Mouse (Mus musculus) kidney, postnatal 0 days (tissue): ENCODE measurements at regions not wholly inside any gene's neighbourhood (a gene's known extent, or its start where the extent isn't known, plus 50 kb on each side); places are given as distances from the start of the nearest gene placed in this dataset.

Source experiments
- ATAC-seq: fragments of 200-750 bp; cut with Nextera tagmentation; replicated peaks from 2 replicates; pipeline ENCODE4 v1.8.0; 2017; ENCODE audit warnings: low read depth, moderate number of reproducible peaks, moderate TSS enrichment, moderate library complexity; ENCODE audit not compliant: low FRiP score
- DNase-seq: peaks from one replicate; pipeline ENCODE4 v3.0.0-alpha.2; 2016; ENCODE audit warnings: low spot score
- H3K27ac ChIP-seq: fragments of 300-500 bp; sonication (generic); 2 replicates; pipeline ENCODE4 v1.5.1; 2014; ENCODE audit warnings: mild to moderate bottlenecking
- H3K27me3 ChIP-seq: fragments of 300-500 bp; sonication (generic); 2 replicates; pipeline ENCODE4 v1.6.1; 2014; ENCODE audit warnings: low read length, mixed read lengths; ENCODE audit not compliant: insufficient read depth
- H3K36me3 ChIP-seq: fragments of 300-500 bp; sonication (generic); 2 replicates; pipeline ENCODE4 v1.6.1; 2014; ENCODE audit warnings: low read length, mixed read lengths; ENCODE audit not compliant: insufficient read depth
- H3K4me1 ChIP-seq: fragments of 300-500 bp; sonication (generic); replicated peaks from 2 replicates; pipeline ENCODE4 v1.6.1; 2014; ENCODE audit warnings: antibody characterized with exemption, low read length, mixed read lengths; ENCODE audit not compliant: insufficient read depth
- H3K4me2 ChIP-seq: fragments of 300-500 bp; sonication (generic); 2 replicates; pipeline ENCODE4 v1.6.1; 2014; ENCODE audit warnings: mild to moderate bottlenecking, low read length, moderate library complexity, mixed read lengths
- H3K4me3 ChIP-seq: fragments of 300-500 bp; sonication (generic); replicated peaks from 2 replicates; pipeline ENCODE4 v1.5.1; 2014; ENCODE audit warnings: low read depth, low read length
- H3K9ac ChIP-seq: fragments of 300-500 bp; sonication (generic); 2 replicates; pipeline ENCODE4 v1.6.1; 2014; ENCODE audit warnings: low read depth, low read length
- H3K9me3 ChIP-seq: fragments of 300-500 bp; sonication (generic); replicated peaks from 2 replicates; pipeline ENCODE4 v1.6.1; 2016; ENCODE audit warnings: low read length, inconsistent platforms, mixed read lengths
- CTCF ChIP-seq: IDR thresholded peaks from 2 replicates; pipeline ENCODE4 v1.5.1; 2016; ENCODE audit warnings: antibody characterized with exemption, low read depth, mild to moderate bottlenecking, moderate library complexity
- WGBS: fragments of 180-500 bp; shearing (Covaris S2); extraction: QIAGEN DNeasy Blood & Tissue Kit; methylation state at CpG from one replicate; pipeline ENCODE4 v1.1.7; 2014; 5-methylcytosine and 5-hydroxymethylcytosine counted together

DNA sequence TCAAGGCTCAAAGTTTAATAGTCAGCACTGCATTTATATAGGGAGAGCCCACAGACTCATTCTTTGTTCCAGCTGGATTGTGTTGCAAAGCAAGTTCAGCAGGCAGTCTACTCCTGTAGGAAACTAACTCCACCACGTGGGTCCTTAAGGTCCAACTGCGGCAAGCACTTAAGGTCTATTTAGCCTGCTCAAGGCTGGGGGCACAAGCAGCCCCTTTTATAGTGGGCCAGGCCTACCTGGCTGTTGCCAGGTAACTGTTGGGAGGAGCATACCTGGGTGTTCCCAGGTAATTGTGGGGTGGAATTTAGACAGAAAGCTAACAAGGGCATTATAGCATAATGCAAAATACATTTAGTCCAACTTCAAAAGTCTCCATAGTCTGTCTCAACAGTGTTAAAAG, 126.5 kb downstream of the Emp1 start:
- no peaks in the 10 kb centered on the region for H3K36me3 ChIP-seq
- DNase-seq: no peak
- H3K4me2 ChIP-seq: no peak overlapping the region
- H3K27ac ChIP-seq: no peak overlapping the region
- ATAC-seq: no peak
- 52% methylated on average over 2 of the region's 2 CpGs for WGBS
- no peaks in the 10 kb centered on the region for H3K9me3 ChIP-seq
- H3K27me3 ChIP-seq: no peaks in the 10 kb centered on the region
- no peaks in the 10 kb centered on the region for H3K4me1 ChIP-seq
- no peak for TF ChIP-seq CTCF
- no peak overlapping the region for H3K9ac ChIP-seq
- no peak overlapping the region for H3K4me3 ChIP-seq

- TF ChIP-seq CTCF: no peak
- WGBS: 82% methylated on average over 1 of the region's 1 CpGs
- ATAC-seq (no peak), DNase-seq (no peak)
- H3K4me3 ChIP-seq: no peak overlapping the region
- H3K27ac ChIP-seq: no peak overlapping the region
- no peak overlapping the region for H3K4me2 ChIP-seq
- H3K9me3 ChIP-seq: no peaks in the 10 kb centered on the region
- H3K9ac ChIP-seq: no peak overlapping the region
- no peaks in the 10 kb centered on the region for H3K27me3 ChIP-seq
- H3K4me1 ChIP-seq: no peaks in the 10 kb centered on the region
- H3K36me3 ChIP-seq: no peaks in the 10 kb centered on the region
Observed at GRCm38 (mm10) chr6:135493983-135494382, 131.6 kb downstream of the Emp1 start.

GRCm38 (mm10) chr6:135495841-135496240, 133.5 kb downstream of the Emp1 start:
- Histone ChIP-seq H3K9me3 (no peaks in the 10 kb centered on the region), H3K4me1 (no peaks in the 10 kb centered on the region), H3K9ac (no peak overlapping the region), H3K4me3 (no peak overlapping the region), H3K27ac (no peak overlapping the region), H3K36me3 (no peaks in the 10 kb centered on the region), H3K27me3 (no peaks in the 10 kb centered on the region), H3K4me2 (no peak overlapping the region)
- 55% methylated on average over 2 of the region's 2 CpGs for WGBS
- DNase-seq: peak; percentile 22
- TF ChIP-seq CTCF: no peak
- ATAC-seq: no peak

- Histone ChIP-seq H3K27me3 (no peaks in the 10 kb centered on the region), H3K27ac (no peak overlapping the region), H3K36me3 (no peaks in the 10 kb centered on the region), H3K4me1 (no peaks in the 10 kb centered on the region), H3K9ac (no peak overlapping the region), H3K4me2 (no peak overlapping the region), H3K4me3 (no peak overlapping the region), H3K9me3 (no peaks in the 10 kb centered on the region)
- no peak for DNase-seq
- 91% methylated on average over 6 of the region's 6 CpGs for WGBS
- no peak for ATAC-seq
- peak; percentile 34; the same call in 1 of the 2 replicates for TF ChIP-seq CTCF
Observed at GRCm38 (mm10) chr6:135498592-135498991, 136.2 kb downstream of the Emp1 start.

DNA sequence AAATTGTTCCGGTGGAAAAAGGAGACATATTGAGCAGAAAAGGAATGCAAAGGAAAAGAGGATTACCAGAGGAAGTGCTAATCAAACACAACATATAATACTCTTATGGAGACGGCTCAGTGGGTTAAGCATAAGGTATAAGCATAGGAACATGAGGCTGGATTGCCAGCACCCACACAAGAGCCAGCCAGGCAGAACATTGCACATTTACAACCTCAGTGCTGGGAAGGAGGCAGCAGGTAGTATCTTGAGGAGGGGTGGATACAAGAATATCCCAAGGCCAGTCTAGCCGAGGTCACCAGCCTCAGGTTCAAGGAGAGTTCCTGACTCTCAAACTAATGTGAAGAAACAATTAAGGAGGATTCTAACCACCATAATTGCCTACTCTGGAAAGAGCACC, 138.0 kb downstream of the Emp1 start:
- H3K27ac ChIP-seq: no peak overlapping the region
- ATAC-seq (no peak), DNase-seq (no peak)
- no peak overlapping the region for H3K9ac ChIP-seq
- WGBS: 52% methylated on average over 3 of the region's 3 CpGs
- H3K9me3 ChIP-seq: no peaks in the 10 kb centered on the region
- no peak for TF ChIP-seq CTCF
- H3K36me3 ChIP-seq: no peaks in the 10 kb centered on the region
- H3K4me2 ChIP-seq: no peak overlapping the region
- no peak overlapping the region for H3K4me3 ChIP-seq
- no peaks in the 10 kb centered on the region for H3K4me1 ChIP-seq
- H3K27me3 ChIP-seq: no peaks in the 10 kb centered on the region

GRCm38 (mm10) chr6:135501791-135502190, 139.4 kb downstream of the Emp1 start:
- WGBS: 75% methylated on average over 6 of the region's 6 CpGs
- Histone ChIP-seq H3K9ac (no peak overlapping the region), H3K4me2 (no peak overlapping the region), H3K9me3 (no peaks in the 10 kb centered on the region), H3K36me3 (no peaks in the 10 kb centered on the region), H3K27ac (no peak overlapping the region), H3K4me1 (no peaks in the 10 kb centered on the region), H3K4me3 (no peak overlapping the region), H3K27me3 (no peaks in the 10 kb centered on the region)
- DNase-seq (no peak), ATAC-seq (no peak)
- TF ChIP-seq CTCF: no peak

GRCm38 (mm10) chr6:135502405-135502804, 140.1 kb downstream of the Emp1 start:
- 73% methylated on average over 8 of the region's 8 CpGs for WGBS
- no peak for ATAC-seq
- no peak for TF ChIP-seq CTCF

More at GRCm38 (mm10) chr6:135502405-135502804, 140.1 kb downstream of the Emp1 start:
- Histone ChIP-seq H3K4me1 (no peaks in the 10 kb centered on the region), H3K4me2 (no peak overlapping the region), H3K9me3 (no peaks in the 10 kb centered on the region), H3K27me3 (no peaks in the 10 kb centered on the region), H3K9ac (no peak overlapping the region), H3K4me3 (no peak overlapping the region), H3K27ac (no peak overlapping the region), H3K36me3 (no peaks in the 10 kb centered on the region)
- DNase-seq: no peak
